Mouse (Mus musculus) liver, adult 2 months (tissue): ENCODE data around the gene Chst8.

Experiments
- CTCF ChIP-seq: fragments of 200-500 bp; IDR thresholded peaks from 2 replicates; pipeline ENCODE4 v1.5.1; 2011; ENCODE audit warnings: low read depth, low read length, control low read depth
- POLR2A ChIP-seq: fragments of 200-500 bp; IDR thresholded peaks from 2 replicates; pipeline ENCODE4 v1.6.1; 2011; ENCODE audit warnings: low read length, control low read depth; ENCODE audit not compliant: insufficient read depth; ENCODE audit errors: extremely low read depth

GRCm38 (mm10) chr7:34663145-34663544, 149.4 kb downstream of the Chst8 start:
- TF ChIP-seq POLR2A: no peak
- no peak for TF ChIP-seq CTCF
